Mouse (Mus musculus) MEL (cell line): ENCODE measurements around the gene Cenpl.

Experiments used
- CTCF ChIP-seq, 3 experiments: IDR thresholded peaks in 2 of 3; conservative IDR thresholded peaks in 1 of 3; 2 replicates each; pipeline ENCODE4 v1.5.1; 2011 to 2012; ENCODE audit warnings: low read length in 3 of 3, low read depth in 2 of 3, mild to moderate bottlenecking in 2 of 3, improper control_type of control experiment in 1 of 3, inconsistent platforms in 1 of 3, mixed read lengths in 1 of 3, moderate library complexity in 1 of 3; ENCODE audit not compliant: control insufficient read depth in 1 of 3, insufficient read depth in 1 of 3, poor library complexity in 1 of 3, severe bottlenecking in 1 of 3
- RAD21 ChIP-seq: IDR thresholded peaks from 2 replicates; pipeline ENCODE4 v1.6.1; 2011; ENCODE audit warnings: mild to moderate bottlenecking, low read depth, low read length, improper control_type of control experiment

DNA sequence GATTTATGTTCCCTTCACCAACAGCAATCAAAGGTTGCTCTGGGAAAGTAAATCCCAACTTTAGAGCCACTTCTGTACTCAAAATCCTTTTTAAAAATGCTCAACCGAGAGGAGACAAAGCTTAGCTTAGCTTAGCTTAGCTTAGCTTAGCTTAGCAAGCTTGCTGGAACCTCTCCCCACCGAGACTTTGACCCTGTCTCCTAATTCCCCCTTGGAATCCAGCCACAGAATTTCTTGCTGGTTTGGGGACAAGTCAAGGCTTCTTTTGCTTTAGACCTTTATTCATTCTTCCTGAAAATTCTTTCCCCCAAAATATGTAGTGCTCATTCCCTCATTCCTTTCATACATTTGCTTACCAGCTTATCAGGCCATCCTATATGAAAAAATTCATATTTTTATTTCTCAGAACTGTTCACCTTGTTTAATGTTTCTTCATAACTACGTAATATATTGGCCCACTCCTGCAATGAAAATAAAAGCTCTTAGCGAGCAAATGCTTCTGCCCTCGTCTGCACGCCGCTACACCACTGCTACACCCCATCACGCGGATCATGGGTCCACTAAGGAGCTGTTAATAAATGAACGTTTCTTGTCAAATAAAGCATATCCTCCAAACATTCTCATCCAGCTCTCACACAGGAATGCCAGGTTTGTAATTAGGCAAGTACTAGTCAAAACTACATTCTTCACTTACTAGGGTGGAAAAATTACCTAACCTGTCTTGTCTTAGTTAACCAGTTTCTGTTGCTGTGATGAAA lies 52.3 kb downstream of the Cenpl start:
- TF ChIP-seq CTCF (IDR thresholded peaks at IDR 0.05 in 2 of 3, conservative IDR thresholded peaks at IDR 0.05 in 1 of 3; ENCODE audit: control insufficient read depth in 1 of 3, insufficient read depth in 1 of 3, low read depth in 2 of 3, low read length in 3 of 3, poor library complexity in 1 of 3, severe bottlenecking in 1 of 3) (no peak), RAD21 (no peak)
